ENCODE assay signal across 8 mouse cellular contexts in the genomic region with DNA sequence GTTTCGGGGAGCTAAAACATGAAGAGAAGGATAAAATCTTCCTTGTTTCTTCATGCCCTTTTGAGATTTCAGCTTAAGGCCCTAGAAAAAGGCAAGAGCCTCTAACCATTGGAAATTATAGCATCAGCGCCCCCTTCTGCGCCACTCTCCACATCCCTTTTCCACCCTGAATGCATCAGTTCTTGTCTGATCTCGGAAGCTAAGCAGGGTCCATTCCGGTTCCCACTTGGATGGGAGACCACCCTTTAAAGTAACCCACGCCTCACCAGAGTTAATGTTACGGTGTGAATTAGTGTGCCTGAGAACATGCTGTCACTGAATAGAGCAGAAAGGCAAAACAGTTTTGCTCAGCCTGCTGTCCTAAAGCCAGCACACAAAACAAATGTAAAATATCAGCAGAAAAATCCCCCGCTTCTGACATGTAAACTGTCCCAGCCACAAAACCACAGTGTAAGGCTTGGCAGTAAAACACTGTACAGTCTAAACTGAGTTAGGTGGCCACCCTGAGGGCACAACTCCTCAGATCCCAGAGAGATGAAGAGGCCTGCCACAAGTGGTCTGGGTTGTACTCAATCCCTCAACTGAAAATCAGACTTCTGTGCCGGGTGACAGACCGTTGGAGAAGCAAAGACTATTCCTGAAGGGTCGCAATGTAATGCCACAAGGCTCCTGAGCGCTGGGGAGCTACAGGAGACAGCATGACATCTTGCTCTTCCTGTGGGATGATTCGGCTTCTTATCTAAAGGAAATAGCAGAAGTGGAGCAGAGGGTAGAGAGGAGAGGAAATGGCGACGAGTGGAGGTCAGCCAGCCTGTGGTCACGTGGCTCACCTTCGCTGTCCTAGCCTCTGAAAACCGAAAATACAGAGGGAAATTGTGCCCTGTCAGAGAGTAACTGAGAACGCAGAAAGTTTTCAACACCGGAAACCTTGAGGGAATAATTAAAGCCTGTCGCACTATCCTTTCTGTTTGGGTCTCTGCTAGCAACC.
A peak's percentile ranks its signal among the peaks of the same experiment; 100 is the strongest.
DNase-seq lines count a peak whose midpoint lies in the region; ATAC-seq and TF ChIP-seq lines count a peak whose summit lies in the region.

No protein-coding gene starts in this region.

- no peaks in the 10 kb centered on the region for H3K27me3 ChIP-seq in embryonic facial prominence, embryonic 14.5 days (replicated peaks; ENCODE audit: control insufficient read depth, insufficient read depth, low read length)
- H3K27me3 ChIP-seq in intestine, embryonic 16.5 days (replicated peaks; ENCODE audit: control insufficient read depth, insufficient read depth, low read length): no peaks in the 10 kb centered on the region
- no peaks in the 10 kb centered on the region for H3K27me3 ChIP-seq in liver, postnatal 0 days (ENCODE audit: insufficient read depth, low read length)

- intact Hi-C loops in left cerebral cortex, postnatal 4 days (cut with DNase I): loop anchor here (5.0 kb wide), 1 partner anchor 176 kb away; a partner anchor contains a TSS

- no peak overlapping the region; the same call in 1 of the 2 replicates for H3K27ac ChIP-seq in embryonic facial prominence, embryonic 14.5 days (replicated peaks; ENCODE audit: low read depth, low read length)
- H3K27ac ChIP-seq in intestine, embryonic 16.5 days (ENCODE audit: low read length): peak overlapping the region; percentile 25; the same call in 1 of the 2 replicates
- H3K27ac ChIP-seq in liver, postnatal 0 days (ENCODE audit: low read depth): peak overlapping the region; percentile 81

- peaks cover 11% of the 10 kb centered on the region; the same call in 1 of the 2 replicates for H3K4me1 ChIP-seq in embryonic facial prominence, embryonic 14.5 days (ENCODE audit: control insufficient read depth, insufficient read depth, low read length)
- no peaks in the 10 kb centered on the region; the same call in 1 of the 2 replicates for H3K4me1 ChIP-seq in intestine, embryonic 16.5 days (ENCODE audit: control insufficient read depth, insufficient read depth, low read length)
- peaks cover 13% of the 10 kb centered on the region for H3K4me1 ChIP-seq in liver, postnatal 0 days (ENCODE audit: insufficient read depth)

- ATAC-seq in embryonic facial prominence, embryonic 14.5 days (ENCODE audit: low read depth): peak; percentile 58; the same call in 1 of the 2 replicates
- peak; percentile 69 for ATAC-seq in intestine, embryonic 16.5 days
- peak; percentile 74 for ATAC-seq in liver, postnatal 0 days

- H3K36me3 ChIP-seq in embryonic facial prominence, embryonic 14.5 days (ENCODE audit: control insufficient read depth, insufficient read depth, low read length): no peaks in the 10 kb centered on the region
- no peaks in the 10 kb centered on the region for H3K36me3 ChIP-seq in intestine, embryonic 16.5 days (ENCODE audit: control insufficient read depth, insufficient read depth, low read length)
- H3K36me3 ChIP-seq in liver, postnatal 0 days (replicated peaks; ENCODE audit: insufficient read depth, low read length): no peaks in the 10 kb centered on the region

- H3K9ac ChIP-seq in embryonic facial prominence, embryonic 14.5 days (ENCODE audit: low read depth, low read length): no peak overlapping the region
- no peak overlapping the region for H3K9ac ChIP-seq in intestine, embryonic 16.5 days (ENCODE audit: low read depth, low read length)
- no peak overlapping the region for H3K9ac ChIP-seq in liver, postnatal 0 days (replicated peaks)

- peak; percentile 27 for DNase-seq in left cerebral cortex, postnatal 4 days
- no peak for DNase-seq in left cerebral cortex, adult 11 months (ENCODE audit: low spot score)
- peak; percentile 14 for DNase-seq in WW6 (ENCODE audit: low read depth, low spot score)
- peak; percentile 68 for DNase-seq in embryonic facial prominence, embryonic 14.5 days (ENCODE audit: low spot score)
- DNase-seq in liver, postnatal 0 days: peak; percentile 41
- peak; percentile 65 to 66 for DNase-seq in spleen, postnatal 36 days (ENCODE audit: low spot score in 2 of 2)
- no peak for DNase-seq in urinary bladder, adult 18-20 months (ENCODE audit: low spot score in 2 of 2)

- peak; percentile 52 for TF ChIP-seq CTCF in liver, postnatal 0 days (IDR thresholded peaks at IDR 0.05; ENCODE audit: low read depth)

- H3K4me2 ChIP-seq in embryonic facial prominence, embryonic 14.5 days (ENCODE audit: low read depth, low read length): peak overlapping the region; percentile 37
- H3K4me2 ChIP-seq in intestine, embryonic 16.5 days (ENCODE audit: low read depth, low read length): no peak overlapping the region
- H3K4me2 ChIP-seq in liver, postnatal 0 days (ENCODE audit: low read depth, low read length): peak overlapping the region; percentile 57

- no peak for TF ChIP-seq EP300 in liver, postnatal 0 days (IDR thresholded peaks at IDR 0.05; ENCODE audit: low read depth)

- H3K9me3 ChIP-seq in embryonic facial prominence, embryonic 14.5 days (ENCODE audit: control insufficient read depth, low read length): no peaks in the 10 kb centered on the region
- no peaks in the 10 kb centered on the region for H3K9me3 ChIP-seq in intestine, embryonic 16.5 days (ENCODE audit: control insufficient read depth, low read length)
- H3K9me3 ChIP-seq in liver, postnatal 0 days (ENCODE audit: low read length): no peaks in the 10 kb centered on the region

- no peak overlapping the region for H3K4me3 ChIP-seq in embryonic facial prominence, embryonic 14.5 days (ENCODE audit: low read depth, low read length)
- no peak overlapping the region for H3K4me3 ChIP-seq in intestine, embryonic 16.5 days (ENCODE audit: low read length)
- peak overlapping the region; percentile 0; the same call in 1 of the 2 replicates for H3K4me3 ChIP-seq in liver, postnatal 0 days (ENCODE audit: low read depth, low read length)

- WGBS in embryonic facial prominence, embryonic 14.5 days: 32% methylated on average over 21 of the region's 21 CpGs
- WGBS in intestine, embryonic 16.5 days: 56% methylated on average over 21 of the region's 21 CpGs
- WGBS in liver, postnatal 0 days (ENCODE audit: insufficient replicate concordance): 22% methylated on average over 21 of the region's 21 CpGs

Comparison
In these comparisons a context has a peak if more than half of its experiments do, and no peak if none do; other contexts are left out.
1. DNase-seq: peak in left cerebral cortex, postnatal 4 days (single experiment), WW6 (single experiment), embryonic facial prominence, embryonic 14.5 days (single experiment), liver, postnatal 0 days (single experiment) and spleen, postnatal 36 days (2 of 2); none in left cerebral cortex, adult 11 months (single experiment) and urinary bladder, adult 18-20 months (0 of 2).
2. Peak in every context shown above with its lines, with median percentiles within 50 percentile points of each other: ATAC-seq.